Mouse (Mus musculus) testis, postnatal 14 days (tissue): ENCODE data around the gene Abraxas1.

Experiments
- DNase-seq: peaks from one replicate; pipeline ENCODE4 v3.0.0; 2021; ENCODE audit warnings: low spot score

The Abraxas1 gene

GRCm38 (mm10) chr5:100822826-100823225, 2.1 kb upstream of the Abraxas1 start:
- no peak for DNase-seq

DNA sequence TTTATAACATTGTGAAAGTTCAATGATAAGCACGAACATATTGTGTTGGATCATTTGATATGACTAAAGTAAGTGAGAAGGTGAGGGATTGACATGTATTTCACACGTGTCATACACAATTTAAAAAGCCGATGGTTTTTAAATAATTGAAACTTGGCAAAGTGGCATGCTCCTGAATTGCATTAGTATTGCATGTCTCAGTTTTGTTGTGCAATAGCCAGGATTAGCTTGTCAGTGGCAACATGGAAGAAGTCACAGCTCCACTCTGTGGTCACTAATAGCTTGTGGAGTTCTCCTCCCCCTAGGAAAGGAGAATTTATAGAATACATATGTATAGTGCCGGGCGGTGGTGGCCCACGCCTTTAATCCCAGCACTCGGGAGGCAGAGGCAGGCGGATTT, 610 bp upstream of the Abraxas1 start:
- DNase-seq, result no peak

- DNase-seq, result no peak
These were observed 941 bp downstream of the Abraxas1 start for GRCm38 (mm10) chr5:100819568-100820480.

DNA sequence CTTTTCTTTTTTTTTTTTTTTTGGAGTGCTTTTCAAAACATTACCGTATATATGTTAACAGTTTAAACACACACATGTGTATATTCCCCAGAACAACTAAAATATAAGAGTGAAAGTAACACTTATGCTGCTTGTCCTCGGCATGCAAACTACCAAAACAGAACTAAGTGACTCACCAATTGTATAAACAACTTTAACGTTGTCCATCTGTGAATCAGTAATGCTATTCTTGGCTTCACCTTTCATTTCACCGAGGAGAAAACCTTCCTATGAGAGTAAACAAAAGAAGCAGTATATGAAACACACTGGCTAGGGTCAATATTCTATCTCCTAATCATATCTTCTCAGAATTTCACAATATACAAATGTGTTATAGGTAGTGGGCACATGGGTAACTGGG, 2.4 kb downstream of the Abraxas1 start:
- DNase-seq, result no peak

- peak; percentile 93 for DNase-seq
These were observed 22.5 kb downstream of the Abraxas1 start, which contains the start of the genes Helq and Mrps18c for GRCm38 (mm10) chr5:100798165-100798860. Gene Helq (minus strand): TSS chr5:100798598. Gene Mrps18c (plus strand): TSS chr5:100798627.

GRCm38 (mm10) chr5:100794084-100794483, 26.7 kb downstream of the Abraxas1 start:
- DNase-seq, result no peak

GRCm38 (mm10) chr5:100792261-100792660, 28.5 kb downstream of the Abraxas1 start:
- no peak for DNase-seq

- DNase-seq, result no peak
These were observed 33.2 kb downstream of the Abraxas1 start for GRCm38 (mm10) chr5:100787527-100787926.

DNA sequence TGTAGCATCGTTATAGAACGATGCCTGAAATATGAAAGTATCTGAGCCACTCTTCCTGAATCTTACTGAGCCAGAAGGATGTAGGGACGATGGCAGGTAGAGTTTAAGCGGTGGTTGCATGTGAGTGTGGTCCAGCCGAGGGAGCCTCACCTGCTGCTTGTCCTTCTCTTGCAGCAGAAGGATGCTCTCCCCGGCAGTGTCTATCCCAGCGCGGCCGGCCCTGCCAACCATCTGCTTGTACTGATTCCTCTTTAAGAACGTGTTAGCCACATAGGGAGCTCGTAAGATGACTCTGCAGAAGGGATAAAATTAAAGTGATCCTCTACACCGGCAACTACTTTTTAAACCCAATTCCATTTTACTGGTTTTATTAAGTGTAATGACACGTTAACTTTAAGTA, 41.8 kb downstream of the Abraxas1 start:
- DNase-seq, result no peak

- DNase-seq, result no peak
These were observed 43.9 kb downstream of the Abraxas1 start for GRCm38 (mm10) chr5:100776900-100777299.

GRCm38 (mm10) chr5:100775778-100776404, 44.9 kb downstream of the Abraxas1 start:
- no peak for DNase-seq

GRCm38 (mm10) chr5:100771575-100771974, 49.2 kb downstream of the Abraxas1 start:
- no peak for DNase-seq

DNA sequence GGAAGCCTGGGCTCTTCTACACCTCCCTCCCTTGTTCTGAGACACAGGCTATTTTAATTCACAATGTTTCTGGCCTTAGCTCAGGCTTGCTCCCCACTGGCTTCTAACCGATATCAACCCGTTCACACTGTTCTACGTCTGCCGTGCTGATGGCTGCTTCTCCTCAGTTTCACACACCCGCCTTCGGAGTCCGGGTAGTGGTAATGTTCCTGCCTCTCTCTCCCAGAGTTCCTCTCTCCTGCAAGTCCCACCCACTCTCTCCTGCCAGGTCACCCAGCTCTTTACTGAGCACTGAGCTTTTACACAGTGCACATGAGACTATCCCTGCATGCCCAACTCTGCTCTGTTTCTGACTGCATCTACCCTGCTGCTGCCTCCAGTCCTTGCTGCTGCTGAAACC, 54.7 kb downstream of the Abraxas1 start:
- no peak for DNase-seq

GRCm38 (mm10) chr5:100761736-100762135, 59.0 kb downstream of the Abraxas1 start:
- DNase-seq, result no peak

DNA sequence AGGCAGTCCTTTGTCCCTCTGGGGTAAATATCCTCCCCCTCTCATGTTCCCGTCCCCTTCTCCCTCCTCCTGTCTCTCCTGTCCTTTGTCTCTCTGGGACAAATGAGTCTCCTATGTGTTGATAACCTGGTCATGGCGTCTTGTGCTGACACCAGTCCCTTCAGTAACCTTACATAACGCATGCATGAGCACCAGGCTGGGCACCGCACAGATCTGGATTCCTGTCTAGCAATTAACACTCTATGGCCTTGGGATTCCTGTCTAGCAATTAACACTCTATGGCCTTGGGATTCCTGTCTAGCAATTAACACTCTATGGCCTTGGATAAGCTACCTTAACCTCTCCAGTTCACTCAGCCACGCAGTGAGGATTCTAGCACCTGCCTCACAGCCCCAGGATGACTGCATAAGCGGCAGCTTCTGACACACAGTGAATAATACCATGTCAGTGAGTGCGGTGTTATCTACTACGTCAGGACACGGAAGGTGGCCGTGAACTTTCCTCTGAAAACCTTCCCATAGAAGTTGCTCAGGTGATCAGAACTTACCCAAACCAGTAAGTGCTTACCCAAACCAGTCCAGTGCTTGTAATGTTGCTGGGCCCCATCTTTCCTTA, 60.6 kb downstream of the Abraxas1 start:
- DNase-seq, result no peak

- no peak for DNase-seq
These were observed 62.6 kb downstream of the Abraxas1 start for GRCm38 (mm10) chr5:100758121-100758520.
